Mouse (Mus musculus): ENCODE measurements around the gene Myo18a. TPM values are rescaled to one million over a fixed set of nuclear protein-coding genes. Genes with fewer than 3 reads are reported as not detected.

Myo18a gene
- polyA plus RNA-seq, 1 experiment = 57.0 TPM

- Histone ChIP-seq H3K4me3 (ENCODE audit: insufficient read depth, poor library complexity, severe bottlenecking) (no peak overlapping the region), H3K36me3 (ENCODE audit: control insufficient read depth, insufficient read depth) (peaks cover 86% of the 10 kb centered on the region), H3K79me3 (ENCODE audit: low read depth) (no peaks in the 10 kb centered on the region), H3K27me3 (ENCODE audit: control insufficient read depth, insufficient read depth, insufficient read length) (no peaks in the 10 kb centered on the region), H3K79me2 (ENCODE audit: control insufficient read depth, insufficient read depth) (no peaks in the 10 kb centered on the region), H3ac (ENCODE audit: control insufficient read depth, insufficient read length, low read depth) (no peak overlapping the region)
- no peak for TF ChIP-seq MYOG (IDR thresholded peaks at IDR 0.05; ENCODE audit: control insufficient read depth, extremely low read depth, insufficient read length)
- no peak for TF ChIP-seq MYOD1 (IDR thresholded peaks at IDR 0.05; ENCODE audit: control insufficient read depth, insufficient read length, low read depth)
- no peak for TF ChIP-seq USF1 (IDR thresholded peaks at IDR 0.05; ENCODE audit: low read depth)
- TF ChIP-seq MAX (IDR thresholded peaks at IDR 0.05) = no peak
- no peak for TF ChIP-seq CTCF (IDR thresholded peaks at IDR 0.05; ENCODE audit: control insufficient read depth, insufficient read depth, insufficient read length)
- no peak for TF ChIP-seq FOSL1 (IDR thresholded peaks at IDR 0.05; ENCODE audit: insufficient read depth, low read length, poor library complexity, severe bottlenecking)
- TF ChIP-seq CEBPB (IDR thresholded peaks at IDR 0.05; ENCODE audit: low read depth) = no peak
Measured at GRCm38 (mm10) chr11:77850401-77851244, 87.6 kb downstream of the Myo18a start.

GRCm38 (mm10) chr11:77851483-77852010, 88.5 kb downstream of the Myo18a start:
- Histone ChIP-seq H3K79me2 (ENCODE audit: control insufficient read depth, insufficient read depth) (no peaks in the 10 kb centered on the region), H3K27me3 (ENCODE audit: control insufficient read depth, insufficient read depth, insufficient read length) (no peaks in the 10 kb centered on the region), H3K36me3 (ENCODE audit: control insufficient read depth, insufficient read depth) (peaks cover 78% of the 10 kb centered on the region), H3K79me3 (ENCODE audit: low read depth) (no peaks in the 10 kb centered on the region), H3ac (ENCODE audit: control insufficient read depth, insufficient read length, low read depth) (no peak overlapping the region), H3K4me3 (ENCODE audit: insufficient read depth, poor library complexity, severe bottlenecking) (no peak overlapping the region)
- TF ChIP-seq MYOG (IDR thresholded peaks at IDR 0.05; ENCODE audit: control insufficient read depth, extremely low read depth, insufficient read length) = no peak
- no peak for TF ChIP-seq USF1 (IDR thresholded peaks at IDR 0.05; ENCODE audit: low read depth)
- TF ChIP-seq CTCF (IDR thresholded peaks at IDR 0.05; ENCODE audit: control insufficient read depth, insufficient read depth, insufficient read length) = no peak
- TF ChIP-seq CEBPB (IDR thresholded peaks at IDR 0.05; ENCODE audit: low read depth) = no peak
- TF ChIP-seq MAX (IDR thresholded peaks at IDR 0.05) = no peak
- TF ChIP-seq MYOD1 (IDR thresholded peaks at IDR 0.05; ENCODE audit: control insufficient read depth, insufficient read length, low read depth) = no peak
- no peak for TF ChIP-seq FOSL1 (IDR thresholded peaks at IDR 0.05; ENCODE audit: insufficient read depth, low read length, poor library complexity, severe bottlenecking)

- TF ChIP-seq USF1 (IDR thresholded peaks at IDR 0.05; ENCODE audit: low read depth) = no peak
- no peak for TF ChIP-seq FOSL1 (IDR thresholded peaks at IDR 0.05; ENCODE audit: insufficient read depth, low read length, poor library complexity, severe bottlenecking)
- no peak overlapping the region for H3K4me3 ChIP-seq (ENCODE audit: insufficient read depth, poor library complexity, severe bottlenecking)
- no peaks in the 10 kb centered on the region for H3K27me3 ChIP-seq (ENCODE audit: control insufficient read depth, insufficient read depth, insufficient read length)
- H3K79me2 ChIP-seq (ENCODE audit: control insufficient read depth, insufficient read depth) = no peaks in the 10 kb centered on the region
- H3ac ChIP-seq (ENCODE audit: control insufficient read depth, insufficient read length, low read depth) = no peak overlapping the region
- H3K36me3 ChIP-seq (ENCODE audit: control insufficient read depth, insufficient read depth) = peaks cover 75% of the 10 kb centered on the region
- no peaks in the 10 kb centered on the region for H3K79me3 ChIP-seq (ENCODE audit: low read depth)
Measured at GRCm38 (mm10) chr11:77852195-77852594, 89.1 kb downstream of the Myo18a start.

- TF ChIP-seq USF1 (IDR thresholded peaks at IDR 0.05; ENCODE audit: low read depth) = no peak
- TF ChIP-seq FOSL1 (IDR thresholded peaks at IDR 0.05; ENCODE audit: insufficient read depth, low read length, poor library complexity, severe bottlenecking) = no peak
- no peak for TF ChIP-seq MAX (IDR thresholded peaks at IDR 0.05)
- TF ChIP-seq CEBPB (IDR thresholded peaks at IDR 0.05; ENCODE audit: low read depth) = no peak
- TF ChIP-seq CTCF (IDR thresholded peaks at IDR 0.05; ENCODE audit: control insufficient read depth, insufficient read depth, insufficient read length) = no peak
- no peak for TF ChIP-seq MYOG (IDR thresholded peaks at IDR 0.05; ENCODE audit: control insufficient read depth, extremely low read depth, insufficient read length)
- no peak for TF ChIP-seq MYOD1 (IDR thresholded peaks at IDR 0.05; ENCODE audit: control insufficient read depth, insufficient read length, low read depth)
- Histone ChIP-seq H3K27me3 (ENCODE audit: control insufficient read depth, insufficient read depth, insufficient read length) (no peaks in the 10 kb centered on the region), H3K79me2 (ENCODE audit: control insufficient read depth, insufficient read depth) (no peaks in the 10 kb centered on the region), H3K79me3 (ENCODE audit: low read depth) (no peaks in the 10 kb centered on the region), H3K4me3 (ENCODE audit: insufficient read depth, poor library complexity, severe bottlenecking) (no peak overlapping the region), H3ac (ENCODE audit: control insufficient read depth, insufficient read length, low read depth) (no peak overlapping the region), H3K36me3 (ENCODE audit: control insufficient read depth, insufficient read depth) (peaks cover 74% of the 10 kb centered on the region)
Measured at GRCm38 (mm10) chr11:77852941-77853668, 90.1 kb downstream of the Myo18a start.

- Histone ChIP-seq H3ac (ENCODE audit: control insufficient read depth, insufficient read length, low read depth) (no peak overlapping the region), H3K79me3 (ENCODE audit: low read depth) (no peaks in the 10 kb centered on the region), H3K79me2 (ENCODE audit: control insufficient read depth, insufficient read depth) (no peaks in the 10 kb centered on the region), H3K4me3 (ENCODE audit: insufficient read depth, poor library complexity, severe bottlenecking) (no peak overlapping the region), H3K36me3 (ENCODE audit: control insufficient read depth, insufficient read depth) (peaks cover 74% of the 10 kb centered on the region), H3K27me3 (ENCODE audit: control insufficient read depth, insufficient read depth, insufficient read length) (no peaks in the 10 kb centered on the region)
- TF ChIP-seq MYOG (IDR thresholded peaks at IDR 0.05; ENCODE audit: control insufficient read depth, extremely low read depth, insufficient read length) = no peak
- no peak for TF ChIP-seq MAX (IDR thresholded peaks at IDR 0.05)
- no peak for TF ChIP-seq CEBPB (IDR thresholded peaks at IDR 0.05; ENCODE audit: low read depth)
- no peak for TF ChIP-seq FOSL1 (IDR thresholded peaks at IDR 0.05; ENCODE audit: insufficient read depth, low read length, poor library complexity, severe bottlenecking)
- TF ChIP-seq MYOD1 (IDR thresholded peaks at IDR 0.05; ENCODE audit: control insufficient read depth, insufficient read length, low read depth) = no peak
- TF ChIP-seq USF1 (IDR thresholded peaks at IDR 0.05; ENCODE audit: low read depth) = no peak
- TF ChIP-seq CTCF (IDR thresholded peaks at IDR 0.05; ENCODE audit: control insufficient read depth, insufficient read depth, insufficient read length) = no peak
Measured at GRCm38 (mm10) chr11:77854641-77855040, 91.6 kb downstream of the Myo18a start.
